Mouse (Mus musculus): ENCODE data around the gene Cox16. TPM values are rescaled to one million over a fixed set of nuclear protein-coding genes. Genes with fewer than 3 reads are reported as not detected.

The Cox16 gene
- polyA plus RNA-seq, 1 experiment from 2014 or later, result 167 TPM

DNA sequence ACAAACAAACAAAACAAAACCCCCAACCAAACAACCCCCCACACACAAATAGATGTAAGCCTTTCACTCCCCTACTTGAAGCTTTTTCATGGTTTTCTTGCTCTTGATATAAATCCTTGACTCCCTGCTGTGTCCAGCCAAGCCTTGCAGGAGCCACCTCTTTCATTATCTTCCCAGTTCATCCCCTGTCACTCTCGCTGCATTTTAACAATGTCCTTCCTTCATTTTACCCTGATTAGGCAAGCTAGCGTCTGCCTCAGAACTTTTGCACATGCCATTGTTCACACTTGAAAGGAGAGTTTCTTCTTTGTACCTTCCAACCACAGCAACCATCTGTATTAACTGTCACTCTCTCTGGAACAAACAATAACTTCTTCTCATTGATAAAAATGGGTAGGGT lies 167.1 kb downstream of the Cox16 start:
- H3K4me3 ChIP-seq, result no peak overlapping the region
- H3K4me2 ChIP-seq, result no peak overlapping the region
- peaks cover 21% of the 10 kb centered on the region for H3K36me3 ChIP-seq
- H3K9me3 ChIP-seq, result no peaks in the 10 kb centered on the region
- 7% methylated on average over 2 of the region's 2 CpGs for WGBS
- H3K27ac ChIP-seq (replicated peaks), result no peak overlapping the region
- no peak overlapping the region for H3K9ac ChIP-seq
- peaks cover 8% of the 10 kb centered on the region for H3K4me1 ChIP-seq (replicated peaks)
- no peak for ATAC-seq (ENCODE audit: low read depth)
- no peaks in the 10 kb centered on the region for H3K27me3 ChIP-seq

DNA sequence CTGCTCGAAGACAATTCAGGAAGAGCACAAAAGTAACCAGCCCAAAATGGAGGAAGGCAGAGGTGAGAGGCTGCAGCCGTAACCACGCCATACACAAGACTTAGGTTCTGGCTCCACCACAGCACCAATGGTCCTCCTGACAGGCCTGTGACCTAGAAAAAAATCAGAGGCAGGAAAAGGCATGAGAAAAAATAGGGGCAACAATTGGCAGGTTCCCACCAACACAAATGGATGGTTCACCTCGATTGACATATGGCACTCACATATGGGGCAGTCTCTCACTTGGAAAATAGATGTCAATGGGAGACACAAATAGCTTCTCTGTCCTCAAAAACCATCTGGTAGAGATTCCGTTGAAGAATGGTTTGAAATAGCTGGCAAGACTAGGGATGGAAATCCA lies 169.0 kb downstream of the Cox16 start:
- 93% methylated on average over 5 of the region's 5 CpGs for WGBS
- H3K9ac ChIP-seq, result no peak overlapping the region
- H3K36me3 ChIP-seq, result peaks cover 21% of the 10 kb centered on the region
- H3K4me1 ChIP-seq (replicated peaks), result peaks cover 4% of the 10 kb centered on the region
- H3K4me3 ChIP-seq, result no peak overlapping the region
- no peak overlapping the region for H3K27ac ChIP-seq (replicated peaks)
- no peaks in the 10 kb centered on the region for H3K27me3 ChIP-seq
- no peaks in the 10 kb centered on the region for H3K9me3 ChIP-seq
- no peak overlapping the region for H3K4me2 ChIP-seq
- ATAC-seq (ENCODE audit: low read depth), result no peak

Other genes starting within 250 kb of the Cox16 start
- 5.2 and 6.7 TPM in 2 replicates for gene Slc8a3, start 151.9 kb downstream of the Cox16 start, polyA plus RNA-seq (2015; fragmentation: Nextera tagmentation; extraction: Ambion mirVana)
- 0.23 and 0.31 TPM in 2 replicates for gene Gm4787, start 105.7 kb downstream of the Cox16 start, polyA plus RNA-seq (2015; fragmentation: Nextera tagmentation; extraction: Ambion mirVana)
- 0.50 and 0.63 TPM in 2 replicates for gene Adam4, start 63.2 kb downstream of the Cox16 start, polyA plus RNA-seq (2015; fragmentation: Nextera tagmentation; extraction: Ambion mirVana)
- 42.2 and 46.3 TPM in 2 replicates for gene Gm20498, start 47.8 kb upstream of the Cox16 start, polyA plus RNA-seq (2015; fragmentation: Nextera tagmentation; extraction: Ambion mirVana)
- gene Synj2bp, start 47.8 kb upstream of the Cox16 start, polyA plus RNA-seq (2015; fragmentation: Nextera tagmentation; extraction: Ambion mirVana), result 30.8 and 39.0 TPM in 2 replicates
- gene Adam21, start 83.3 kb upstream of the Cox16 start, polyA plus RNA-seq (2015; fragmentation: Nextera tagmentation; extraction: Ambion mirVana), result 0.88 and 1.1 TPM in 2 replicates
- 56.1 and 59.3 TPM in 2 replicates for gene Med6, start 109.9 kb upstream of the Cox16 start, polyA plus RNA-seq (2015; fragmentation: Nextera tagmentation; extraction: Ambion mirVana)
- gene Ttc9, start 146.1 kb upstream of the Cox16 start, polyA plus RNA-seq (2015; fragmentation: Nextera tagmentation; extraction: Ambion mirVana), result 12.6 and 14.2 TPM in 2 replicates

Measured in neural tube, embryonic 13.5 days (tissue).